Mouse (Mus musculus): ENCODE data around the gene Cd82.

DNA sequence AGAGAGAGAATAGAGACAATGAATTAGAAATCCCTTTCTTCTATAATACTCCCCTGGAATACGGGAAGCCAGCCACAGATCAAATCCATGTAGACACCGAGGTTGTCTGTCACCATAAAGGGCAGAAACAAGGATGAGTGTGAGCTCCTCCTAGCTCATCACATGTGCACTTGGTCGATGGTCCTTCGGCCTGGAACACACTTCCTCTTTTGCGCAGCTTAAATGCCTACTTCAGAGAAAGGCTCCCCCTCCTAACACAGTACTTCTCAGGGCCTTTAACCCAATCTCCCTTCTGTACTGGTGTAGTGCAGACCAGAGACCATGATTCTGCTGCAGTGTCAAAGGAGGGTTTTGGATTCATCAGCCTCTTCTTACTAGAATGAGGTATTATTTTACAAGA lies 34.3 kb upstream of the Cd82 start:
- TF ChIP-seq POLR2A (IDR thresholded peaks at IDR 0.05; ENCODE audit: insufficient read length, low read depth) (no peak), USF1 (IDR thresholded peaks at IDR 0.05; ENCODE audit: low read depth) (no peak), MYOD1 (IDR thresholded peaks at IDR 0.05; ENCODE audit: control insufficient read depth in 1 of 3, insufficient read length in 2 of 3, low read depth in 2 of 3) (no peak)

All from myocyte (in vitro differentiated cells).